Mouse (Mus musculus) hindbrain, embryonic 10.5 days (tissue): ENCODE results near the gene Crip1. TPM values are rescaled to one million over a fixed set of nuclear protein-coding genes. Genes with fewer than 3 reads are reported as not detected.
A peak's percentile ranks its signal among the peaks of the same experiment; 100 is the strongest.

ENCODE experiments used
- DNase-seq: peaks from one replicate; pipeline ENCODE4 v3.0.0-alpha.2; 2017; ENCODE audit warnings: low spot score
- H3K27ac ChIP-seq: fragments of 300-500 bp; sonication (generic); 2 replicates; pipeline ENCODE4 v1.5.1; 2016; ENCODE audit warnings: mild to moderate bottlenecking, moderate library complexity
- H3K27me3 ChIP-seq: fragments of 300-500 bp; sonication (generic); 2 replicates; pipeline ENCODE4 v1.6.1; 2016; ENCODE audit warnings: mild to moderate bottlenecking; ENCODE audit not compliant: poor library complexity, insufficient read depth, severe bottlenecking
- H3K36me3 ChIP-seq: fragments of 300-500 bp; sonication (generic); 2 replicates; pipeline ENCODE4 v1.6.1; 2016; ENCODE audit warnings: mild to moderate bottlenecking, moderate library complexity
- H3K4me1 ChIP-seq: fragments of 300-500 bp; sonication (generic); replicated peaks from 2 replicates; pipeline ENCODE4 v1.6.1; 2016; ENCODE audit warnings: mild to moderate bottlenecking
- H3K4me3 ChIP-seq: fragments of 300-500 bp; sonication (generic); 2 replicates; pipeline ENCODE4 v1.5.1; 2016; ENCODE audit warnings: mild to moderate bottlenecking, moderate library complexity
- H3K9me3 ChIP-seq: fragments of 300-500 bp; sonication (generic); 2 replicates; pipeline ENCODE4 v1.6.1; 2016; ENCODE audit warnings: mild to moderate bottlenecking, moderate library complexity
- WGBS: fragments of 180-500 bp; shearing (Covaris S2); methylation state at CpG from one replicate; pipeline ENCODE4 v1.1.7; 2016; 5-methylcytosine and 5-hydroxymethylcytosine counted together
- polyA plus RNA-seq: library from polyadenylated mRNA; unstranded; fragments of >200 nt; fragmentation: Nextera tagmentation; extraction: Ambion mirVana; gene quantifications from 2 replicates; pipeline ENCODE4 v1.2.1, GENCODE M21; 2016

Gene Crip1
- polyA plus RNA-seq, 1 experiment from 2014 or later = 97.7 TPM

DNA sequence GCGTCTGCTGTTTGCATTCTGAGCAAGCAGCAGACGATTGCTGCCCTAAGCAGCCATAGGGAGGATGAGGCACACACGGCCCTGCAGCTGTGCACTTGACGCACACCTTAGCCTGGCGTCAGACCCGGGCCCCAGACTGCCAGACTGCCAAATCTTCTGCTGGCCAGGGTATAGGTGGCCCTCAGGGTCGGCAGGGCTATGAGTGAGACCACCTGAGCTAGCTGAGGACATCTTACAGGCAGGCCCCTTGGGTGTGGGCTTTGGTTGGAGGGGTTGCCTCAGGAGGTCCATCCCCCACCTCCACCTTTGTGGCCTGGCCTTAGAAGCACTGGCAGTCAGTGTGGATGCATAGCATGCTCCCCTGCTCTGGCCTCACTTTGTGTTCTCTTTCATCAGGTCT is 10.7 kb upstream of the Crip1 start:
- 92% methylated on average over 7 of the region's 7 CpGs for WGBS
- H3K4me3 ChIP-seq = no peak overlapping the region
- no peak overlapping the region for H3K27ac ChIP-seq
- H3K4me1 ChIP-seq = peaks cover 31% of the 10 kb centered on the region
- DNase-seq = no peak
- peaks cover 88% of the 10 kb centered on the region for H3K36me3 ChIP-seq
- no peaks in the 10 kb centered on the region for H3K9me3 ChIP-seq
- 0 out of 2 replicates have a peak, but pooled peaks cover under 1% of the 10 kb centered on the region for H3K27me3 ChIP-seq

GRCm38 (mm10) chr12:113136492-113137020 is 9.6 kb upstream of the Crip1 start:
- H3K27ac ChIP-seq = no peak overlapping the region
- peaks cover 42% of the 10 kb centered on the region for H3K4me1 ChIP-seq
- no peak overlapping the region for H3K4me3 ChIP-seq
- no peaks in the 10 kb centered on the region for H3K9me3 ChIP-seq
- H3K27me3 ChIP-seq = peaks cover 12% of the 10 kb centered on the region
- no peak for DNase-seq
- H3K36me3 ChIP-seq = peaks cover 76% of the 10 kb centered on the region
- WGBS = 81% methylated on average over 17 of the region's 17 CpGs

DNA sequence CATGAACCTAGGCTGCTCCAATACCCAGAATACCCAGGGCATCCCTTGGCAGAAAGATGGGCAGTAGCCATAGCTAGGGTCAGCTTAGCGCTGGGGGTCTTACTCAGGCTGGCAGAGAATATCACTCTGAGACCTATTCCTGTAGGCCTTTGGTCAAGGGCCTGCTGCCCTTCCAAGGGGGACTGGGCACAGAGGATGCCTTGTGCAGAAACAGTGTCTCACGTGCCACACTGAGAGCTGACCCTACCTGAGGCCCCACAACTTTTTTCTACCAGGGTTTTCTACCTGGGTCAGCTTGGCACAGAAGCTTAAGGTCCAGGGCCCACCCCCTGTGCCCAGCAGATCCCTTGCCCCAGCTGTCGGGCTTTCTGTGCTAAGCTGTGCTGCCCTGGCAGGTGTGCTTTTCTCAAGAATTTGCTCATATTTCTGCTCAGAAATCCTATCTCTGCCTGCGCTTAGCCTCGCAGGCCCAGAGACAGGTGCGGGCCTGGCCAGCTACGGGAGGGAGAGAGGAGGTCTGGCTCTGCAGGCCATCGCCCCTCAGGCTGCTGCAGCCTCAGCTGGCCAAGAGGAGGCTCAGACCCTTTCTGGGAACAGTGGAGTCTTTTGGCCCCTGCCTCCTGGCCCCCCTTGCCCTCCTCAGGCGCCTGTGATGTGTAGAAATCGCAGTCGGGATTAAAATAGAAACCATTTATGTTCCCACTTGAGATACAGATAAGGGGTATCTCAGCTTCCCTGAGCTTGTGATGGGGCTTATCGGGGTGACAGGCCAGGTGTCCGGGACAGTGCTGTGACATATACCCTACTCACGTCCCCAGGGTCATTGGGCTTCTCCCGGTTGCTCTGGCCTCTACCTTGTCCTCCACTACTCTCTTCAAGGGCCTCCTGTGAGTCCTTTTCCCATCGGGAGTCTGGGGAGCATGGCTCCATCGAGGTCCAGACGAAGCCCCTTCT is 8.6 kb upstream of the Crip1 start:
- Histone ChIP-seq H3K27me3 (peaks cover 21% of the 10 kb centered on the region), H3K4me3 (no peak overlapping the region), H3K27ac (0 out of 2 replicates have a peak overlapping the region, but pooled peaks have one; percentile 1), H3K9me3 (no peaks in the 10 kb centered on the region), H3K4me1 (peaks cover 52% of the 10 kb centered on the region), H3K36me3 (peaks cover 66% of the 10 kb centered on the region)
- DNase-seq = no peak
- 87% methylated on average over 18 of the region's 18 CpGs for WGBS

DNA sequence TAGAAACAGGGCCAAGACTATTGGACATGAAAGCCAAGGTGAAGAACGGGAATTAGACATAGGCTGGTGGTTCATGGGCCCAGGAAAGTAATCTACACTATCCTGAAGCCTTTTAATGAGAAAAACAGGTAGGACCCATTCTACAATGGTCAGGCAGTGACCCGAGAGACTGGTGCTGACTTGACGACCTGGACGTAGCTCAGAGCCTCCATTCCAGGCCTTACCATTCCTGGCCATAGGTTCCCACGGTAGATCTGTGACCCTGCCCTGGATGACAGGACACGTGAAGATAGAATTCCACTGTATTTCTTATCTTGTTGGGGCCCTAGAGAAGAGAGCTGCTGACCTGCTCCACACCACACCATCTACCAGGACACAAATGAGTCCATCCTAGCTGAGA is 7.8 kb upstream of the Crip1 start:
- Histone ChIP-seq H3K36me3 (peaks cover 61% of the 10 kb centered on the region), H3K4me1 (peaks cover 60% of the 10 kb centered on the region)

GRCm38 (mm10) chr12:113138901-113139864 is 6.9 kb upstream of the Crip1 start:
- no peak for DNase-seq
- Histone ChIP-seq H3K9me3 (no peaks in the 10 kb centered on the region), H3K27ac (peak overlapping the region; percentile 93), H3K4me1 (peaks cover 67% of the 10 kb centered on the region), H3K36me3 (peaks cover 61% of the 10 kb centered on the region), H3K27me3 (peaks cover 34% of the 10 kb centered on the region), H3K4me3 (peak overlapping the region; percentile 68)
- WGBS = 43% methylated on average over 11 of the region's 11 CpGs

More for the DNA sequence above, 7.8 kb upstream of the Crip1 start:
- Histone ChIP-seq H3K4me3 (no peak overlapping the region), H3K27me3 (peaks cover 25% of the 10 kb centered on the region), H3K27ac (peak overlapping the region; percentile 93), H3K9me3 (no peaks in the 10 kb centered on the region)
- WGBS = 76% methylated on average over 6 of the region's 6 CpGs
- no peak for DNase-seq

DNA sequence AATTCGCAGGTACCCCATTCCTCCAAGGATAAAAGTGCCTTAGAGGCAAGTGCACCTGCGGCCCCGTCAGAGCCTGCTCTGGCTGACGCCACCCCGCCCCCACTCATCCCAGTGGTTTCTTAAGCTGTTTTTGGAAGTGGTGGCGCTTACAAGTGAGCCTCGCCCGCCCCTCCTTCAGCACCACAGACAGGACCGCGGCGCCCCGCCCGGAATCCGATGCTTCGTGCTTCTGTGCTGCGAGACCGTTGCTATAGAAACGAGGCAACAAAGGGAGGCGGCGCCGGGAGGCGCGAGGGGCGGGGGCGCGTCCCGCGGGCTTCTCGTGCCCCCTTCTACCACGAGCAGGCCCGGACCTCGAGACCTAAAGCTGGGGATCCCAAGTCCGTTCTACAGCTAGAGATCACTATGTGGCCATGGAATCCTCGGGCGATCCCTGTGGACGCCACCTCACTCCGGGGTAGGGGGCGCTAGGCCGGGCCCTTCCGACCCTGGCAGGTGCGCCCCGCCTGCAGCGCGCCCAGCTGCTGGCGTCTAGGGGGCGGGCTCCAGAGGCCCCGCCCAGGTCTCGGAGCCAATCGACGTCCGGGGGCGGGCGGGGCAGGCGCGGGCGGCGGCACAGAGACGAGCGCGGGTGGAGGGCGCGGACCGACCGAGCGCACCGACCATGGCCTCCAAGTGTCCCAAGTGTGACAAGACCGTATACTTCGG is 6.1 kb upstream of the Crip1 start, which contains the start of gene Crip2:
Crip2 (plus strand) TSS at position 329 of the 708 bp plus-strand sequence.
- H3K36me3 ChIP-seq = peaks cover 61% of the 10 kb centered on the region
- H3K27me3 ChIP-seq = peaks cover 36% of the 10 kb centered on the region
- H3K27ac ChIP-seq = peak within 1 kb of the TSS; percentile 93
- H3K4me3 ChIP-seq = peak within 1 kb of the TSS; percentile 68
- WGBS = under 1% methylated on average over 68 of the region's 68 CpGs
- peak; percentile 95 for DNase-seq
- H3K4me1 ChIP-seq = peaks cover 72% of the 10 kb centered on the region
- H3K9me3 ChIP-seq = no peaks in the 10 kb centered on the region

DNA sequence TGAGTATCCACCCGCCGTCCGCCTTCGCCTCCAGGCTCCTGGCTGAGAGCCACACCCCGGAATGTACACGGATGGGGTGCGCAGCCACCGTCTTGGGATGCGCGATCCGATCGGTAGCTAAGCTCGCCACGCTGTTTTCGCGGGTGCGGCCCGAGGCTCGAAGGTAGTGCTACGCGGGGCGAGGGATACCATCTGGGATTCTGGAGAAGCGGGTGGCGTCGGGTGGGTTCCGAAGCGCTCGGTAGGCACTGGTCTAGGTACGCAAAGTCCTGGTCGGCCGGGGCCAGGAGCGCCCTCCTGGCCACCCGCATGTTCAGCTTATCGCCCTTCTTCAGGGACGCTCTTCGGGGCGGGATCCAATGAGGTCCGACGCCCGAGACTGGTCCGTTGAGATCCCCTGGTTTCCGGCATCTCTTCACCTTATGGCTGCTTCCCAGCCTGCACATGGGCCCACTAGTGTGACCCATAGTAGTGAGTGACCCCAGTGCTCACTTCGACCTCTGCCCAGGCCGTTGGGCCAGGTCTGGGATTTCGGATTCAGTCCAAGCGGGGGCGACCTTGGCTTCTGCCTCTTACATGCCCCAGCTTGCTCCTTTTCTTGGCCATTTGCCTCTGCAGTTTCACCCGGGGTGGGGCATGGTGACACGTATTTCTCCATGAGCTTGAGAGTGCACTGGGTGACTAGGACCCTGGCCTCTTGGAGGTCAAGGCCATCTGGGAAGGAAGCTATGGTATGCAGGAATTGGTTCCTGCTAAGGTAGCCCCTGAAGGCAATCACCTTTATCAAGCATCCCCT is 5.3 kb upstream of the Crip1 start:
- no peaks in the 10 kb centered on the region for H3K9me3 ChIP-seq
- no peak for DNase-seq
- H3K4me3 ChIP-seq = peak overlapping the region; percentile 68
- H3K4me1 ChIP-seq = peaks cover 79% of the 10 kb centered on the region
- peaks cover 61% of the 10 kb centered on the region for H3K36me3 ChIP-seq
- H3K27ac ChIP-seq = peak overlapping the region; percentile 93
- 2% methylated on average over 49 of the region's 49 CpGs for WGBS
- H3K27me3 ChIP-seq = peaks cover 39% of the 10 kb centered on the region

GRCm38 (mm10) chr12:113141531-113141973 is 4.6 kb upstream of the Crip1 start:
- 45% methylated on average over 8 of the region's 8 CpGs for WGBS
- H3K36me3 ChIP-seq = peaks cover 55% of the 10 kb centered on the region

DNA sequence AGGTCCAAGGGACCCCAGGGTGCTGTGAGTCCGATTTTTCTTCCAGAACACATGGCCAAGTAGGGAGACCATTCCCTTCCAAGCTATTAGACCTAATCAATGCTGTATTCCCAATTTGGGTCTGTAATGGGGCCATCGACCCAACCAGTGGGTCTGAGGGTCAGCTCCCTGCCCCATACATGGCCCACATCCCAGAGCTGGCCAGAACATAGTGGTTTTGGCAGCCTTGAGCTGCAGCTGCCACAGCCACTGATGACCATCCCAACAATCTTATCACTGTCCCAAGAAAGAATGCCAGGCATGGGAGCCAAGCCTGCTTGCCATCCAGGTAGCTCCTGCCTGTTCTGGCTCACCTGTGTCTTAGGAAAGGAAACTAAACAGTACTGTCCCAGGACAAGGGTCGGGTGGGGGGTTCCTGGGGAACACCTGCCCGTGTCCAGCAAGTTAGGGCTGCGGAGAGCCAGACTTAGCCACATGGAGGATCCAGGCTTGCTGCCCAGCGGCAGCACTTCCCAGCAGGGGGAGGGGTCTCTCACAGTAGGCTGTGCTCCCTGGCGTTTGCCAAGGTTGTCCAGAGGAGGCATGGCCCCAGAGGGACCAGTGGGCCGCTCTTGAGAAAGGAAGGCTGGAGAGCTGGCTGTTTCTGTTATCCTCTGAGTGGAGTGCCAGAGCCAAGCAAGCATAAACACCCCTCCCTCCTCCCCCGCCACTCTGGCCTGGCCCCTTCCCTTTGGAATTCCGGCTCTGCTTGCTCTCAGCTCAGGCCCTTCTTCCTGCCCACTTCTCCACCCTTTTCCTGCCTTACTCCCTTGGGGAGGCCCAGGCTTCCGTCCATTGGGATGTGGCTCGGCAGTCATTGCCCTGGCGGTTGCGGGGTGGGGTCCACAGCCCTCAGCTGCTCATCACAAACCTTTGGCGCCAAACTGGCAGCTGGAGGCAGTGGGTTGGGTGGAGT is 3.8 kb upstream of the Crip1 start:
- no peak for DNase-seq
- peaks cover 53% of the 10 kb centered on the region for H3K27me3 ChIP-seq
- peak overlapping the region; percentile 93 for H3K27ac ChIP-seq
- peak overlapping the region; percentile 68 for H3K4me3 ChIP-seq
- no peaks in the 10 kb centered on the region for H3K9me3 ChIP-seq
- peaks cover 48% of the 10 kb centered on the region for H3K36me3 ChIP-seq
- 22% methylated on average over 15 of the region's 15 CpGs for WGBS
- H3K4me1 ChIP-seq = peaks cover 93% of the 10 kb centered on the region

More at GRCm38 (mm10) chr12:113141531-113141973, 4.6 kb upstream of the Crip1 start:
- Histone ChIP-seq H3K27me3 (peaks cover 46% of the 10 kb centered on the region), H3K4me1 (peaks cover 86% of the 10 kb centered on the region), H3K27ac (peak overlapping the region; percentile 93), H3K4me3 (peak overlapping the region; percentile 68), H3K9me3 (no peaks in the 10 kb centered on the region)
- no peak for DNase-seq

DNA sequence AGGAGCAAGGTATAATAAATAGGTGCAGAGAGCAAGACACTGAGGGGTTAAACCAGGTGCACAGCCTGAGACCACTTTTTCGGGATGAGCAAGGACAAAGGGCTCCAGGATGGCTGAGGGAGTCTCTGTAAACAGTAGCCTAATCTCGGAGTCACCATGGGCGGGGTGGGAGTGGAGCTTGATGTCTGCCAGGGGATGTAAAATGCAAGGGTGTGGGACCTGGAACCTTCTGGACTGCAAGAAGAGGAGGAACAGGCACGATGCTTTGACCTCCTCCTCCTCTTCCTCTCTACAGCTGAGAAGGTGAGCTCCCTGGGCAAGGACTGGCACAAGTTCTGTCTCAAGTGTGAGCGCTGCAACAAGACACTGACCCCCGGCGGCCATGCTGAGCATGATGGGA is 3.0 kb upstream of the Crip1 start:
- DNase-seq = no peak
- Histone ChIP-seq H3K4me3 (peak overlapping the region; percentile 68), H3K36me3 (peaks cover 39% of the 10 kb centered on the region), H3K9me3 (no peaks in the 10 kb centered on the region), H3K27me3 (peaks cover 62% of the 10 kb centered on the region), H3K27ac (peak overlapping the region; percentile 93; the same call in 1 of the 2 replicates), H3K4me1 (peaks cover 94% of the 10 kb centered on the region)
- WGBS = 69% methylated on average over 7 of the region's 7 CpGs
